Mouse (Mus musculus) mouse trophoblast stem cell (cell line): ENCODE measurements around the gene Fam107a.

Experiments used
- in situ Hi-C, 2 experiments: fragments of 300-500 bp; cut with MseI, MboI; formaldehyde crosslinking; loops; 2 replicates in 1 of 2; 3 replicates in 1 of 2; pipeline ENCODE4 v1.15.1; 2025

Fam107a gene

GRCm38 (mm10) chr14:8257521-8258334, 60.1 kb downstream of the Fam107a start:
- in situ Hi-C loops = no loop called here

DNA sequence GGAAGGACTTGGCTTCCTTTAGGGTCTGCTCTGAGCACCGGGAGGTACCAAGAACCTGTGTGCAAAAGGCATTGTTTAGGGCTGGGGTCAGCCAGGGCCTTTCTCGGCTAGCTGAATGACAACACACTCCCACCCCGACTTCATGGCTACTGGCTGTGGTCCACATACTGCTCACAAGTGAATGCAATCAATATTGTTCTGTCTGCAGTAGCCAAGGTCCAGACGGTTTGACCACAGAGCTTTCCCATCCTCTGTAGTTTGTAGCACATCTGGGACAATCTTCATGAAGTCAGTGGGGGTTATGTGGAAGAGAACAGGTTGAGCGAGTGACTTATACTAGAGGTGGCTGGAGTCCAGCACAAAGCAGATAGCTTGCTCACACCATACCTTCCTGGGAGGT, 60.9 kb downstream of the Fam107a start:
- in situ Hi-C loops = no loop called here

- in situ Hi-C loops = no loop called here
Observed at GRCm38 (mm10) chr14:8256072-8256471, 61.8 kb downstream of the Fam107a start.

GRCm38 (mm10) chr14:8255076-8255729, 62.6 kb downstream of the Fam107a start:
- in situ Hi-C loops = no loop called here

DNA sequence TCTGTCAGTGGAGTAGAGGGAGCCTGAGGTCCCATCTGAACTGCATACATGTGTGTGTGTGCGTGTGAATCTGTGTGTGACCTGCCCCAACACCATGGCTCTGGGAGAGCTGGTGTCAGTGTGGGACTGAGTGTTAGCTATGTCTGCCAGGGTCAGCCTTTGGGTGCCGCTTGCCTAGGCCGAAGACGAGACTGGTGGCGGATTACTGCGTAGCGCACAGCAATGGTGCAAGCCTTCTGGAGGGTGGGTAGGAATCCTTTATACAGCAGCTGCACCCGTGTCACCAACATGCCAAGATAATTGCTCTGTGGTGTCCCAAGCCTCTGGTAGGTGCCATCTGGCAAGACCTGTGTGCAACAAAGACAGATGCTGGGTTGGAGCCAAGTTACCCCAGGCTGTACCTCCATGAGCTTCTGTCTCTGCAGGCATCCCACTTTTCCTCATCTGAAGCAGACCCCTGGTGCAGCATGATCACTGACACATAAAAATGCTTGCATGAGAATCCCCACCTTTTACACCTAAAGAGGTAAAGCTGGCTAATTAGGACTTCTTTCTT, 66.4 kb downstream of the Fam107a start:
- in situ Hi-C loops = no loop called here

GRCm38 (mm10) chr14:8250141-8250871, 67.5 kb downstream of the Fam107a start:
- in situ Hi-C loops = no loop called here

DNA sequence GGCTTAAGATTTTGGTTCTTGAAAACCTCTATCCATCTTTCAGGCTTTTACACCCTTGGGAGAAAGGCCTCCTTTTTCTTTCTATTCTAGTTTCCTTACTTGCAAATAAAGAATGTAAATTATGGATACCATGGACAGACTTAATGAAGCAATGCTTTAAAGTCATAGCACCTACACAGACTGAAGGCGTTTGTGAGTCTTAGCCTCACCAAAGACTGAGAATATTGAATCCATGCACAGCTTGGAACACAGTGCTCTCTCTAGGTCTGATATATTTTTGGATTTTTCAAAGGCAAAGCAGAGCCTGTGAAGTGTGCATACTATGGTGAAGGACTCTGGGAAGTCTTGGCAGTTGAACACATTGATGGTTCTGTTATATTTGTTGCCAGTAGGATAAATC, 68.6 kb downstream of the Fam107a start:
- in situ Hi-C loops = no loop called here

GRCm38 (mm10) chr14:8246878-8247277, 70.9 kb downstream of the Fam107a start:
- in situ Hi-C loops = no loop called here
